Mouse (Mus musculus) heart, embryonic 14.5 days (tissue): Measurements from ENCODE around the gene Tpbpb. TPM values are rescaled to one million over a fixed set of nuclear protein-coding genes. Genes with fewer than 3 reads are reported as not detected.

Experiments
- ATAC-seq: fragments of 200-750 bp; cut with Nextera tagmentation; 2 replicates; pipeline ENCODE4 v1.8.0; 2017; ENCODE audit warnings: low read depth, moderate TSS enrichment; ENCODE audit not compliant: insufficient number of reproducible peaks, insufficient read depth, low FRiP score
- H3K27ac ChIP-seq, 2 experiments: fragments of 200-500 bp in 1 of 2; fragments of 300-500 bp in 1 of 2; sonication (generic) in 1 of 2; replicated peaks in 1 of 2; 2 replicates each; pipeline ENCODE4 v1.5.1; 2012 to 2014; ENCODE audit warnings: low read depth in 2 of 2, low read length in 2 of 2, control low read depth in 1 of 2, mild to moderate bottlenecking in 1 of 2, mixed read lengths in 1 of 2; ENCODE audit not compliant: control insufficient read depth in 1 of 2, insufficient read depth in 1 of 2
- H3K27me3 ChIP-seq: fragments of 300-500 bp; sonication (generic); 2 replicates; pipeline ENCODE4 v1.6.1; 2014; ENCODE audit warnings: mild to moderate bottlenecking, low read length, control low read depth; ENCODE audit not compliant: control insufficient read depth, insufficient read depth
- H3K36me3 ChIP-seq: fragments of 300-500 bp; sonication (generic); 2 replicates; pipeline ENCODE4 v1.6.1; 2014; ENCODE audit warnings: mild to moderate bottlenecking, control low read depth, low read length, mixed read lengths; ENCODE audit not compliant: control insufficient read depth, insufficient read depth
- H3K4me1 ChIP-seq, 2 experiments: fragments of 200-500 bp in 1 of 2; fragments of 300-500 bp in 1 of 2; sonication (generic) in 1 of 2; 2 replicates each; pipeline ENCODE4 v1.6.1; 2012 to 2014; ENCODE audit warnings: low read length in 2 of 2, control low read depth in 1 of 2, mixed read lengths in 1 of 2; ENCODE audit not compliant: control insufficient read depth in 2 of 2, insufficient read depth in 2 of 2
- H3K4me2 ChIP-seq: fragments of 300-500 bp; sonication (generic); 2 replicates; pipeline ENCODE4 v1.6.1; 2014; ENCODE audit warnings: mild to moderate bottlenecking, low read length
- H3K4me3 ChIP-seq, 2 experiments: fragments of 200-500 bp in 1 of 2; fragments of 300-500 bp in 1 of 2; sonication (generic) in 1 of 2; 2 replicates each; pipeline ENCODE4 v1.5.1; 2012 to 2014; ENCODE audit warnings: low read length in 2 of 2, mild to moderate bottlenecking in 2 of 2, control low read depth in 1 of 2, low read depth in 1 of 2, moderate library complexity in 1 of 2; ENCODE audit not compliant: control insufficient read depth in 1 of 2, insufficient read depth in 1 of 2
- H3K9ac ChIP-seq: fragments of 300-500 bp; sonication (generic); 2 replicates; pipeline ENCODE4 v1.6.1; 2014; ENCODE audit warnings: mild to moderate bottlenecking, low read length
- H3K9me3 ChIP-seq: fragments of 300-500 bp; sonication (generic); 2 replicates; pipeline ENCODE4 v1.6.1; 2016; ENCODE audit warnings: low read length, control low read depth; ENCODE audit not compliant: control insufficient read depth
- WGBS: fragments of 180-500 bp; shearing (Covaris S2); extraction: QIAGEN DNeasy Blood & Tissue Kit; methylation state at CpG from one replicate; pipeline ENCODE4 v1.1.7; 2014; 5-methylcytosine and 5-hydroxymethylcytosine counted together
- polyA plus RNA-seq: library from polyadenylated mRNA; unstranded; fragments of >200 nt; fragmentation: Nextera tagmentation; extraction: Ambion mirVana; gene quantifications from 2 replicates; pipeline ENCODE4 v1.2.1, GENCODE M21; 2014

Gene Tpbpb
- polyA plus RNA-seq, 1 experiment from 2014 or later, result not detected

DNA sequence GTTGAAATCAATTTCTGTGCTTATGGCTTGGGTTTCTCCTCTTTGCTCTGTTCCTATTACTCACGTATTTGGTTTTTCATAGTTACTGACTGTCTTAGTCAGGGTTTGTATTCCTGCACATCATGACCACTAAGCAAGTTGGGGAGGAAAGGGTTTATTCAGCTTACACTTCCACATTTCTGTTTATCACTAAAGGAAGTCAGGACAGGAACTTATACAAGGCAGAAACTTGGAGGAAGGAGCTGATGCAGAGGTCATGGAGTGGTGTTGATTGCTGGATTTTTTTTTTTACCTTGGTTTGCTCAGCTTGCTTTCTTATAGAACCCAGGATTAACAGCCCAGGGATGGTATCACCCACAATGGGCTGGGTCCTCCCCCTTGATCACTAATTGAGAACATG lies 12.4 kb downstream of the Tpbpb start:
- no peak for ATAC-seq
- Histone ChIP-seq H3K27me3 (no peaks in the 10 kb centered on the region), H3K9me3 (peaks cover 3% of the 10 kb centered on the region), H3K4me1 (no peaks in the 10 kb centered on the region), H3K27ac (no peak overlapping the region; a peak in 1 of 4 replicates), H3K4me2 (no peak overlapping the region), H3K9ac (no peak overlapping the region), H3K4me3 (no peak overlapping the region), H3K36me3 (no peaks in the 10 kb centered on the region)
- WGBS, result 81% methylated on average over 1 of the region's 1 CpGs

DNA sequence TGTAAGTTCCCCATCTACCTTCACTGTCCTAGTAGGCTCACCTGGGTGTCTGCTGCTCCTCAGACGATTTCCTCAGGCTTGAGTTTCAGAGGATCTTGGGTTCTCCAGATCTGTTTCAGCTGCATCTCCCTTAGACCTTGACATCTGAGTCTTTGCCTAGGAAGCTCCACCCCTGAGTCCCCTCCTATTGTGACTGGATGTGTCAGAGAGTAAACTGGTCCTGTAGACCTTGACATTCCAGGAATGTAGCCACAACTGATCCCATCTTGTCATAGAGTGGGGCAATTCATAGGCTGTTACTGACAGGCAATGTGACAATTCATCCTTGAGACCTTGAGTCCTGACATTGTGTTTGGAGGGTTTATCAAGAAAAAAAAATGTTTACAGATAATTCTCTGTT lies 40.4 kb downstream of the Tpbpb start, which contains the start of gene 4930486L24Rik:
TSS of gene 4930486L24Rik (minus strand) at position 195 of the 400 bp plus-strand sequence.
- Histone ChIP-seq H3K36me3 (no peaks in the 10 kb centered on the region), H3K9ac (no peak within 1 kb of the TSS), H3K4me3 (no peak within 1 kb of the TSS), H3K4me2 (no peak within 1 kb of the TSS), H3K27ac (no peak within 1 kb of the TSS), H3K4me1 (no peaks in the 10 kb centered on the region), H3K27me3 (no peaks in the 10 kb centered on the region), H3K9me3 (no peaks in the 10 kb centered on the region)
- no peak for ATAC-seq
- WGBS, result 54% methylated on average over 1 of the region's 1 CpGs

Other genes starting within 250 kb of the Tpbpb start
- gene BC051665, start 118.5 kb downstream of the Tpbpb start, polyA plus RNA-seq, result not detected in 2 replicates
- gene Ctsll3, start 102.0 kb downstream of the Tpbpb start, polyA plus RNA-seq, result not detected in 2 replicates
- gene 4930486L24Rik, start 40.4 kb downstream of the Tpbpb start, polyA plus RNA-seq, result 0.30 TPM in 1 of 2 replicates, not detected in the other
- gene Gm49392, start 8.0 kb downstream of the Tpbpb start, polyA plus RNA-seq, result 0.50 TPM in 1 of 2 replicates, not detected in the other
- gene Ctla2b, start 7.4 kb downstream of the Tpbpb start, polyA plus RNA-seq, result 7.1 and 8.5 TPM in 2 replicates
- gene Gm49393, start 30.7 kb upstream of the Tpbpb start, polyA plus RNA-seq, result not detected in 2 replicates
- gene Gm49391, start 31.7 kb upstream of the Tpbpb start, polyA plus RNA-seq, result 4.1 and 6.9 TPM in 2 replicates
- 92.7 and 107 TPM in 2 replicates for gene Ctla2a, start 31.7 kb upstream of the Tpbpb start, polyA plus RNA-seq
- gene Tpbpa, start 37.1 kb upstream of the Tpbpb start, polyA plus RNA-seq, result not detected in 2 replicates
- 0.20 TPM in 1 of 2 replicates, not detected in the other for gene Ctsj, start 101.1 kb upstream of the Tpbpb start, polyA plus RNA-seq
- gene Ctsq, start 135.8 kb upstream of the Tpbpb start, polyA plus RNA-seq, result not detected in 2 replicates